9 mouse cellular contexts compared by ENCODE assay signal in genomic region chr12:36945964-36946363, GRCm38 (mm10).
DNase-seq lines count a peak whose midpoint lies in the region; ATAC-seq and TF ChIP-seq lines count a peak whose summit lies in the region.
"Had no signal": no experiment of that assay in that cellular context is flagged by ENCODE, and none has a peak within 500 bp of the region (broad histone marks: within the 10 kb centered on the region; RNA-seq: fewer than 3 reads in every experiment).

No protein-coding gene starts in this region.

- no peaks in the 10 kb centered on the region for H3K27me3 ChIP-seq in hindbrain, embryonic 14.5 days (ENCODE audit: control insufficient read depth, insufficient read depth, low read length)
- H3K27me3 ChIP-seq in hindbrain, embryonic 12.5 days: no peaks in the 10 kb centered on the region
- H3K27me3 ChIP-seq in intestine, postnatal 0 days (replicated peaks; ENCODE audit: control insufficient read depth, insufficient read depth, low read length): no peaks in the 10 kb centered on the region

- H3K4me2 ChIP-seq in hindbrain, embryonic 14.5 days (replicated peaks): no peak overlapping the region
- H3K4me2 ChIP-seq in hindbrain, embryonic 12.5 days (replicated peaks): no peak overlapping the region
- no peak overlapping the region for H3K4me2 ChIP-seq in intestine, postnatal 0 days (replicated peaks; ENCODE audit: low read depth)

- DNase-seq in hindbrain, embryonic 14.5 days (ENCODE audit: low spot score): peak; percentile 45
- DNase-seq in embryo, embryonic 10.5 days (ENCODE audit: low spot score): peak; percentile 49
- peak; percentile 70 for DNase-seq in heart, postnatal 25 days (ENCODE audit: low spot score)
- DNase-seq in lung, postnatal 10 days: peak; percentile 93
- no peak for DNase-seq in spleen, adult 12 weeks (ENCODE audit: low spot score)
- DNase-seq in spleen, postnatal 10 days (ENCODE audit: low spot score in 2 of 2): no peak

- 46% methylated on average over 1 of the region's 1 CpGs for WGBS in hindbrain, embryonic 14.5 days
- 41% methylated on average over 1 of the region's 1 CpGs for WGBS in hindbrain, embryonic 12.5 days
- 42% methylated on average over 1 of the region's 1 CpGs for WGBS in intestine, postnatal 0 days

- TF ChIP-seq CTCF in intestine, postnatal 0 days (IDR thresholded peaks at IDR 0.05; ENCODE audit: low read depth): no peak

- no peak; the same call in 1 of the 2 replicates for ATAC-seq in hindbrain, embryonic 14.5 days (ENCODE audit: low FRiP score)
- no peak for ATAC-seq in hindbrain, embryonic 12.5 days (ENCODE audit: low FRiP score)
- no peak for ATAC-seq in intestine, postnatal 0 days

- H3K4me1 ChIP-seq in hindbrain, embryonic 14.5 days (replicated peaks; ENCODE audit: control insufficient read depth, insufficient read depth, low read length): no peaks in the 10 kb centered on the region
- H3K4me1 ChIP-seq in hindbrain, embryonic 12.5 days: no peaks in the 10 kb centered on the region
- H3K4me1 ChIP-seq in intestine, postnatal 0 days (replicated peaks; ENCODE audit: control insufficient read depth, insufficient read depth, low read length): no peaks in the 10 kb centered on the region

- no peak overlapping the region for H3K9ac ChIP-seq in hindbrain, embryonic 14.5 days
- H3K9ac ChIP-seq in hindbrain, embryonic 12.5 days: no peak overlapping the region
- no peak overlapping the region for H3K9ac ChIP-seq in intestine, postnatal 0 days (ENCODE audit: low read depth, low read length)
- H3K9ac ChIP-seq: liver, embryonic 14.5 days had no signal

- H3K36me3 ChIP-seq in hindbrain, embryonic 14.5 days (replicated peaks; ENCODE audit: control insufficient read depth, insufficient read depth): no peaks in the 10 kb centered on the region
- no peaks in the 10 kb centered on the region for H3K36me3 ChIP-seq in hindbrain, embryonic 12.5 days
- no peaks in the 10 kb centered on the region for H3K36me3 ChIP-seq in intestine, postnatal 0 days (ENCODE audit: control insufficient read depth, insufficient read depth)

- H3K27ac ChIP-seq in hindbrain, embryonic 14.5 days: no peak overlapping the region
- no peak overlapping the region for H3K27ac ChIP-seq in hindbrain, embryonic 12.5 days
- H3K27ac ChIP-seq in intestine, postnatal 0 days (ENCODE audit: low read depth, low read length): no peak overlapping the region
- H3K27ac ChIP-seq: liver, embryonic 14.5 days had no signal

- no peak overlapping the region for H3K4me3 ChIP-seq in hindbrain, embryonic 14.5 days (replicated peaks; ENCODE audit: low read length)
- H3K4me3 ChIP-seq in hindbrain, embryonic 12.5 days: no peak overlapping the region
- H3K4me3 ChIP-seq in intestine, postnatal 0 days (ENCODE audit: low read depth, low read length): no peak overlapping the region

- intact Hi-C loops in heart, postnatal 25 days (cut with DNase I): loop anchor here (5.0 kb wide), 2 partner anchors 161 to 229 kb away; partner anchors contain the start of gene Meox2

- H3K9me3 ChIP-seq in hindbrain, embryonic 14.5 days (ENCODE audit: control insufficient read depth, low read length): no peaks in the 10 kb centered on the region
- no peaks in the 10 kb centered on the region for H3K9me3 ChIP-seq in hindbrain, embryonic 12.5 days (replicated peaks)
- no peaks in the 10 kb centered on the region for H3K9me3 ChIP-seq in intestine, postnatal 0 days (ENCODE audit: control insufficient read depth)

Comparison
In these comparisons a context has a peak if more than half of its experiments do, and no peak if none do; other contexts are left out.
1. DNase-seq: peak in hindbrain, embryonic 14.5 days (single experiment), embryo, embryonic 10.5 days (single experiment), heart, postnatal 25 days (single experiment) and lung, postnatal 10 days (single experiment); none in spleen, adult 12 weeks (single experiment) and spleen, postnatal 10 days (0 of 2).